Mouse (Mus musculus): ENCODE data around the gene Hist1h3c. TPM values are rescaled to one million over a fixed set of nuclear protein-coding genes. Genes with fewer than 3 reads are reported as not detected.
"Not testable (repeated sequence)": the region's sequence is repeated elsewhere in the genome, so short reads cannot be mapped to it uniquely, and the experiment has no call there.

Hist1h3c gene
- polyA plus RNA-seq, 1 experiment from 2014 or later, result 4.2 TPM

DNA sequence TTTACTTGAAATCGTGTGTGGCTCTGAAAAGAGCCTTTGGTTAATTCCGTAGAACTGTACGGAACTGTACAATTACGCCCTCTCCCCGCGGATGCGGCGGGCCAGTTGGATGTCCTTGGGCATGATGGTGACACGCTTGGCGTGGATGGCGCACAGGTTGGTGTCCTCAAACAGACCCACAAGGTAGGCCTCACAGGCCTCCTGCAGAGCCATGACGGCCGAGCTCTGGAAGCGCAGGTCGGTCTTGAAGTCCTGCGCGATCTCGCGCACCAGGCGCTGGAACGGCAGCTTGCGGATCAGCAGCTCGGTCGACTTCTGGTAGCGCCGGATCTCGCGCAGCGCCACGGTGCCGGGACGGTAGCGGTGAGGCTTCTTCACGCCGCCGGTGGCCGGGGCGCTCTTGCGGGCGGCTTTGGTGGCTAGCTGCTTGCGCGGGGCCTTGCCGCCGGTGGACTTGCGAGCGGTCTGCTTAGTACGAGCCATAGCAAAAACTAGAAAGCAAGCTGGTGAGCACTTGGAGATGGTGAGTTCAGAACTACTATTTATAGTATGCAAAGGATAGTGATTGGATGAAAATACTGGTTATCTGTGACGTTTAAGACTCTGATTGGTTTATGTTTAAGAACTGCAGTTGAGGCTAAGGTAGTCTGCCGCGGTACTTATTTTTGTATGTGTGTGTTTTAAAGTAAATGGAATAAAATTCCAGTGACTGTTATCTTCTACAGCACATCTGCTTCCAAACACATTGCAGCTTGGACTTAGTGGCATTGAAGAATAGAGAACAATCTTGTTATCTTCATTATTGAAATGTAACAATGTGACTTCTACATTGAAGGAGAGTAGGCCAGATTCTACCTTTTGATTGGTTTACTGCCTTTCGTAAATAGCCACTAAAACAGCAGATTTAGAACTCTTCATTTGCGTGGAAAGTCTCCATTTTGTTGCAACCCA is 16.7 kb upstream of the Hist1h3c start, which contains the start of gene Hist1h3a:
Gene Hist1h3a (minus strand): TSS at position 516 of the 951 bp plus-strand sequence.
- H3K27me3 ChIP-seq (ENCODE audit: insufficient read depth, poor library complexity, severe bottlenecking); H3K9me3 ChIP-seq; H3K36me3 ChIP-seq: not testable (repeated sequence)
- Histone ChIP-seq H3K4me1 (peaks cover 21% of the 10 kb centered on the region), H3K4me3 (peak within 1 kb of the TSS; percentile 62), H3K27ac (peak within 1 kb of the TSS; percentile 88)
- peak; percentile 84 for DNase-seq (ENCODE audit: low spot score)
- WGBS, result under 1% methylated on average over 38 of the region's 52 CpGs

DNA sequence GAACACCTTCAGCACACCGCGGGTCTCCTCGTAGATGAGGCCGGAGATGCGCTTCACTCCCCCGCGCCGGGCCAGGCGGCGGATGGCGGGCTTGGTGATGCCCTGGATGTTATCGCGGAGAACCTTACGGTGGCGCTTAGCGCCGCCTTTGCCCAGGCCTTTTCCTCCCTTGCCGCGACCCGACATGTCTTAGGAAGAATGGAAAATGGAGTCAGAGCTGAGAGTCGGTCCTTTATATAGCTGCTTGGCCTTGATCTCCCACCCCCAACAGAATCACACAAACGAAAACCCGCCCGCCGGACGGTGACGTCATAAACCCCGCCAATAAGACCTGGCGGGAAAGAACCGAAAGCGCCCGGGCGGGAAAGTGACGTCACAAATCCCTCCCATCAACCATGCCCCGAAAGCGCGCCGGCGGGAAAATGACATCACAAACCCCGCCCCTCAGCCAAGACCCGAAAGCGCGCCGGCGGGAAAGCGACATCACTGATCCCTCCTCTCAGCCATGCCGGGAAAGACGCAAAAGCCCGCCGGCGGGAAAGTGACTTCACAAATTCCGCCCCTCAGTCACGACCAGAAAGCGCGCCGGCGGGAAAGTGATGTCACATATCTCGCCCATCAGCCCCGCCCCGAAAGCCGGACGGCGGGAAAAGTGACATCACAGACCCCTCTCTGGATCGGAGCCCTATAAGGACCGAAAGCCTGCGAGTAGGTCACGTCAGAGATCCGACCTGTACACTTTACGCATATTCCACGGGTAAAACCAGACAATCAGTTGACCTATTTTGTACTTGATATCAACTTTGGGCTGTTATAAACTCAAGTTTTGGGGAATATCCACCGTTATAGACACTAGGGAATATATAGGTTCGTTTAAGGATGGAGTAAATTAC is 15.8 kb upstream of the Hist1h3c start, which contains the start of gene Hist1h4a:
Gene Hist1h4a (minus strand): TSS at position 259 of the 893 bp plus-strand sequence.
- peaks cover 21% of the 10 kb centered on the region for H3K4me1 ChIP-seq
- H3K27ac ChIP-seq, result peak within 1 kb of the TSS; percentile 88
- H3K4me3 ChIP-seq, result peak within 1 kb of the TSS; percentile 62
- H3K9me3 ChIP-seq, result no peaks in the 10 kb centered on the region
- DNase-seq (ENCODE audit: low spot score), result peak; percentile 99
- no peaks in the 10 kb centered on the region for H3K27me3 ChIP-seq (ENCODE audit: insufficient read depth, poor library complexity, severe bottlenecking)
- no peaks in the 10 kb centered on the region for H3K36me3 ChIP-seq
- WGBS, result under 1% methylated on average over 70 of the region's 72 CpGs

DNA sequence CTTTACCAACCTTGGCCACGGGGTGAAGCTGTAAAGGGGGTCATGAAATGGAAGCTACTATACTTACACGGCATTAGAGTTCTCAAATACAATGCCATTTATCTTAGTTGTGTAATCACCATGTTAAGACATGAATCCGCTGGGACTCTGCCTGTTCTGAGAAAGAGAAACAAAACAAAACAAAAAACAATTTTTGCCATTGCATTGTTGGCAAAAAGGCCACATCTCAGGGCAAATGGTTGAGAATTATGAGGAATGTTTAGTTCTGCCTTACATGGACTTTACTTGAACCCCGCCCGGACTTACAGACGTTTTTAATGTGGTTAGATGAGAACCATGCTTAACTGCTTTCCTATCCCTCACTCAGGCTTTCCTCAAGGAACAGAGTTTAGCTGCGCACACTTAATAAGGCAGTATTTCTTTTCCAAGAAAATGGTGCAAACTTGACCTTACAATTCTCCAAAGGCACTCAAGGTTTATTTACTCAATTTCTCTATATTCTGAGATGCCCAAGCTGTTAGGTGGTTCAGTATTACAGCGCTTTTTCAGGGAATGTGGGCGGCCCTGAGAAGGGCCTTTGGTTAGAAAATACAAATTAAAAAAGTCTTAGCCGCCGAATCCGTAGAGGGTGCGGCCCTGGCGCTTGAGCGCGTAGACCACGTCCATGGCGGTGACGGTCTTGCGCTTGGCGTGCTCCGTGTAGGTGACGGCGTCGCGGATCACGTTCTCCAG is 15.0 kb upstream of the Hist1h3c start:
- Histone ChIP-seq H3K36me3 (no peaks in the 10 kb centered on the region), H3K27ac (peak overlapping the region; percentile 88), H3K9me3 (no peaks in the 10 kb centered on the region), H3K27me3 (ENCODE audit: insufficient read depth, poor library complexity, severe bottlenecking) (no peaks in the 10 kb centered on the region), H3K4me3 (peak overlapping the region; percentile 62), H3K4me1 (peaks cover 21% of the 10 kb centered on the region)
- WGBS, result 2% methylated on average over 24 of the region's 27 CpGs
- no peak for DNase-seq (ENCODE audit: low spot score)

DNA sequence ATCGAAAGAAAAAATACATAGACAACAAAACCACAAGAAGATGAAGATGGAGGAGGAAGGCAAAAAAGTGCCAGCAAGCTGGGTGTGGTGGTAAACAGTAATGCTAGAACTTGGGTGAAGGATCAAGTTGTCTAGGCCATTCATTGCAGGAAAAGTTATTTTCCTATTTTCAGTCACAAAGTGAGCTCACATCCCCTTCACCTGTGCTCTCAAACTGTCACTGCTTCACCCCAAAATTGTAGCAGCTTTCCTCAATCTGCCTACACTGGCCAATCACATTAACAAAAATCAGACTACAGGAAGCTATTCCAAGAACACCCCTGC is 14.5 kb upstream of the Hist1h3c start:
- no peaks in the 10 kb centered on the region for H3K27me3 ChIP-seq (ENCODE audit: insufficient read depth, poor library complexity, severe bottlenecking)
- peak overlapping the region; percentile 88 for H3K27ac ChIP-seq
- peaks cover 21% of the 10 kb centered on the region for H3K4me1 ChIP-seq
- 66% methylated on average over 1 of the region's 1 CpGs for WGBS
- H3K4me3 ChIP-seq, result peak overlapping the region; percentile 62
- DNase-seq (ENCODE audit: low spot score), result no peak
- H3K9me3 ChIP-seq, result no peaks in the 10 kb centered on the region
- H3K36me3 ChIP-seq, result no peaks in the 10 kb centered on the region

DNA sequence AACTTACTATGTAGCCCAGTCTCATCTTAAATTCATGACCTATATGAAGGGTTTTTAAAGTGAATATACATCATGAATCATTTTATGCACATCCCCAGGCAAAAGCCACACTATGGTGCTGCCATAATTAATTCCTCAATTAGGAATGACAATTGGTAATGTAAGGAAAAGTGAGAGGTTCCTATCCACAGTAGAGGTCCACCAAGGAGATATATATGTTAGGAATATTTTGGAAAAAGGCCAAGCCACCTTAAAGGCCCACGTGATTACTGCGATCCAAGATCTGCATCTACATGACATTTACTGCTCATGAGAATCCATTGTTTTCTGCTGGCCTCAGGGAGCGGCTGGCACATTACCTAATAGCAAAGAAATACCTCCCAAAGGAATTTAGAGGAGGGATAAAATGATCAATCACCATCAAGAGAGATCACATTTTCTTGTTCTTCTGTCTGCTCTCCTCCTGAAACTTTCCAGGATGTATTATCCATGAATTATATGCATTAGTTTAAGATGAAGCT is 13.9 kb upstream of the Hist1h3c start:
- DNase-seq (ENCODE audit: low spot score), result no peak
- H3K36me3 ChIP-seq, result no peaks in the 10 kb centered on the region
- no peaks in the 10 kb centered on the region for H3K9me3 ChIP-seq
- peaks cover 19% of the 10 kb centered on the region for H3K4me1 ChIP-seq
- 73% methylated on average over 3 of the region's 3 CpGs for WGBS
- peak overlapping the region; percentile 88; the same call in 1 of the 2 replicates for H3K27ac ChIP-seq
- H3K27me3 ChIP-seq (ENCODE audit: insufficient read depth, poor library complexity, severe bottlenecking), result no peaks in the 10 kb centered on the region
- no peak overlapping the region for H3K4me3 ChIP-seq

DNA sequence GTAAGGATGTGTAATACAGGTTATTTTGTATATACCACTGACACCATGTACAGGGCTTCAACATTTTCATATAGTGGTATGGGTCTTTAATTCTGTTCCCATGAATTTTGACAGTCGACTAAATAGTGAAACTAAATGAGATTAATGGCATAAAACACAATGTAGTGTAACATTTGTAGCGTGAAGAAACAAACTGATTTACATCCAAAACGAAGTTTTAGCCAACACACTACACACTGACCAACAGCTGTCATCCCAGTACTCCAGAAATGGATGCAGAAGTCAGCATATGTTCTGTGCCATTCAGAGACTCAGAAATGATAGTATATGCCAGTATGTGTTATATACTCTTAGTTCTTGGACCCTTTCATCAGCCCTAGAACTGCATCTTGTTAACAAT is 12.5 kb upstream of the Hist1h3c start:
- H3K36me3 ChIP-seq, result no peaks in the 10 kb centered on the region
- no peaks in the 10 kb centered on the region for H3K9me3 ChIP-seq
- peak overlapping the region; percentile 59; the same call in 1 of the 2 replicates for H3K4me3 ChIP-seq
- H3K4me1 ChIP-seq, result peaks cover 10% of the 10 kb centered on the region
- WGBS, result 54% methylated on average over 3 of the region's 3 CpGs
- H3K27me3 ChIP-seq (ENCODE audit: insufficient read depth, poor library complexity, severe bottlenecking), result no peaks in the 10 kb centered on the region
- no peak for DNase-seq (ENCODE audit: low spot score)
- peak overlapping the region; percentile 87 for H3K27ac ChIP-seq

DNA sequence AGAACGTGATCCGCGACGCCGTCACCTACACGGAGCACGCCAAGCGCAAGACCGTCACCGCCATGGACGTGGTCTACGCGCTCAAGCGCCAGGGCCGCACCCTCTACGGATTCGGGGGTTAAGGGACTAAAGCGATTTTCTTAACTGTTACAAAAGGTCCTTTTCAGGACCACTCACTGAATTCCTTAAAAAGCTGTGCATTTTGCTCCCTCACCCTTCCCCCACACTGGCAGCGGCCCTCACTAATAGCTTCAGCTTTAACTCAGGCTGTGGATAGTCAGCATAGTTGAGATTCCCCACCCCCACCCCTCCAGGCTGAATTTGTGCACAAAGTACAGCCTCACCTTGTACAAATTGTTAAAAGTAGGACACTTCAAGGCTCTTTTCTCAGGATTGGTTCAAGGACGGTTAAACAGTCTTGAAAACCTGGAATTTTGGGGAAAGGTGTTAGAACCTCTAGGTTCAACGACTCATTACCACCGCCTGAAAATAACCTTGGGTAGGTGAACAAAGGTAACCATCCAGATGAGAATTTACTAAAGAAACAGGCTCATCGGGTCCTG is 11.9 kb upstream of the Hist1h3c start:
- no peaks in the 10 kb centered on the region for H3K27me3 ChIP-seq (ENCODE audit: insufficient read depth, poor library complexity, severe bottlenecking)
- peak overlapping the region; percentile 87 for H3K27ac ChIP-seq
- WGBS, result 3% methylated on average over 18 of the region's 23 CpGs
- peak; percentile 81 for DNase-seq (ENCODE audit: low spot score)
- H3K36me3 ChIP-seq, result no peaks in the 10 kb centered on the region
- peaks cover 13% of the 10 kb centered on the region for H3K4me1 ChIP-seq
- no peaks in the 10 kb centered on the region for H3K9me3 ChIP-seq
- H3K4me3 ChIP-seq, result peak overlapping the region; percentile 59

DNA sequence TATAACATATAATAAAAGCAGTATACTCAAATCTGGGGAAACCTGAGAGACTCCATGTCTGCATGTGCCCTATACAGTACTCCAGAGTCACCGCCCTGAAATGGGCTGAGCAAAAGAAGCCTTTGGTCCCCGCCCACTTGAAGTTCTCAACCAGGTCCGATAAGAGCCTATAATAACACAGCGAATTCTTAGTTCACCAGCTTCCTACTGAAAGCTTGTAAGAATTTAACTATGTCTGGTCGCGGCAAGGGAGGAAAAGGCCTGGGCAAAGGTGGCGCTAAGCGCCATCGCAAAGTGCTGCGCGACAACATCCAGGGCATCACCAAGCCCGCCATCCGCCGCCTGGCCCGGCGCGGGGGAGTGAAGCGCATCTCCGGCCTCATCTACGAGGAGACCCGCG is 11.4 kb upstream of the Hist1h3c start, which contains the start of gene Hist1h4b:
Gene Hist1h4b (plus strand): TSS at position 224 of the 400 bp plus-strand sequence.
- Histone ChIP-seq H3K27me3 (ENCODE audit: insufficient read depth, poor library complexity, severe bottlenecking) (no peaks in the 10 kb centered on the region), H3K27ac (peak within 1 kb of the TSS; percentile 87), H3K4me1 (peaks cover 13% of the 10 kb centered on the region), H3K36me3 (no peaks in the 10 kb centered on the region), H3K4me3 (peak within 1 kb of the TSS; percentile 59), H3K9me3 (no peaks in the 10 kb centered on the region)
- peak; percentile 95 for DNase-seq (ENCODE audit: low spot score)
- 0% methylated on average over 20 of the region's 22 CpGs for WGBS

DNA sequence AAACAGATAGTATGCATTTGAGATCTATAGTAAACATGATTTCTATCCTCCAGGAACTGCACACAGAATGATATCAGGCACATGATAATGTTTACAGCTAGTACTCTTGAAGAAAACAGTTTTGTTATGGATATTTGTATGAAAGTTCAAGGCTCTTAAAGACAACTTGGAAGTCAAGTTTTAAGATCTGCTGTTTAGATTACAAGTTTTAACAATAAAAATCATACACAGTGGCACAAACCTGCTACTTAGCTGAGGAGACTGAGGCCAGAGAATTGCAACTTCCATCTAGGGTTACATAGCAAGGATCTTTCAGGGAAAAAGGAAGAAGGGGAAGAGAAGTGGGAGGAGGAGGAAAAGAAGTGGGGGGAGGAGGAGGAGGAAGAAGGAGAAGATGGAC is 9.6 kb upstream of the Hist1h3c start:
- DNase-seq (ENCODE audit: low spot score), result no peak
- peak overlapping the region; percentile 78; the same call in 1 of the 2 replicates for H3K27ac ChIP-seq
- H3K36me3 ChIP-seq, result no peaks in the 10 kb centered on the region
- no peak overlapping the region for H3K4me3 ChIP-seq
- H3K9me3 ChIP-seq, result no peaks in the 10 kb centered on the region
- peaks cover 7% of the 10 kb centered on the region for H3K4me1 ChIP-seq
- no peaks in the 10 kb centered on the region for H3K27me3 ChIP-seq (ENCODE audit: insufficient read depth, poor library complexity, severe bottlenecking)

DNA sequence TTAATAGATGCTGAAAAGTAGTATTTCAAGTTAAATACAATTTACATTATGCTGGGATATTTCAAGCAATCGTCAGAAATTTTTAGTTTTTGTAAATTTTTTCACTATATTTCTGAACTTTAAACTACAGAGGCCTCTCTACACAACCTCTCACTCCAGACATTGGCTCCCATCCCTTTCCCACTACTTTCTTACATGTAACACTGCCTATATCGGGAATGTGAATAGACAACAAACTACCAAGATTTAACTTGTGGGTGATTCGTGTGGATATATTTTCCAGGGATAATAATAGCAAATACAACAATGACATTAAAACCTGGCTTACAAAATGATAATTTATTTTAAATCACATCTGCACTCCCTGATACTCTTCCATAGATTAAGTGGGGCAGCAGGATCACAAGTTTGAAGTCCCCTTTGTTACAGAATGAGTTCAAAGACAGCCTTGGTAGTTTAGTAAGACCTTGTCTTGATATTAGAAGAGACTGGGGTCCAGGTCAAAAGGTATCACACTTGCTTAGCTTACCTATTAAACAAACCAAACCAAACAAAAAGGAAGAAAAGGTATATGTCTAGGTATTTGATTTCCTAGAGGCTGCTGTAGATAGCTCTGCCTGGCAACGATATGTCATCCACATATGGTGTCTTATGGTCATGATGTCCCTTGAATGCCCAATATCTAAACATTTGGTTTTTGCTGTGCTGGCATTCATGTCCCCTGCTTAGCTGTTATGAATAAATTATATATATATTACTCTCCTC is 8.1 kb upstream of the Hist1h3c start:
- peak overlapping the region; percentile 85 for H3K27ac ChIP-seq

DNA sequence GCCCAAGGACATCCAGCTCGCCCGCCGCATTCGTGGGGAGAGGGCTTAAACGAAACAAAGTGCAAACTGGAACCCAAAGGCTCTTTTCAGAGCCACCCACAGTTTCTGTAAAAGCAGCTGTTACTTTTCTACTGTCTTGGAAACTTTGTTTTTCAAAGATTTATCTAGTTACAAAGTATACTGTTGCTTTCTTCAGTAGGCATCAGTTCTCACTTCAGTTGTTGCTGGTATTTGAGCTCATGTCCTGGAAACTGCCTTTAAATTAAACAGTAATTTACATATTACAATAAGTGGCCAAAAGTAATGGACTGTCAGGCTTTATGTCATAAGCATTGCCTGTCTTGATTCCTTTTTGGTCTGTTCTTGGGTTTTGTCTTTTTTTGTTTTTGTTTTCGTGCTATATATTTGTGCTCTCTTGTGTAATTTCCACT is 7.4 kb upstream of the Hist1h3c start:
- Histone ChIP-seq H3K27ac (peak overlapping the region; percentile 85), H3K4me1 (peaks cover 13% of the 10 kb centered on the region), H3K36me3 (no peaks in the 10 kb centered on the region), H3K4me3 (peak overlapping the region; percentile 53), H3K9me3 (no peaks in the 10 kb centered on the region), H3K27me3 (ENCODE audit: insufficient read depth, poor library complexity, severe bottlenecking) (no peaks in the 10 kb centered on the region)
- DNase-seq (ENCODE audit: low spot score), result no peak
- 4% methylated on average over 6 of the region's 6 CpGs for WGBS

More for the DNA sequence above, 8.1 kb upstream of the Hist1h3c start:
- 62% methylated on average over 4 of the region's 4 CpGs for WGBS
- H3K27me3 ChIP-seq (ENCODE audit: insufficient read depth, poor library complexity, severe bottlenecking), result no peaks in the 10 kb centered on the region
- no peaks in the 10 kb centered on the region for H3K9me3 ChIP-seq
- DNase-seq (ENCODE audit: low spot score), result no peak
- H3K4me3 ChIP-seq, result peak overlapping the region; percentile 53
- H3K36me3 ChIP-seq, result no peaks in the 10 kb centered on the region
- H3K4me1 ChIP-seq, result peaks cover 6% of the 10 kb centered on the region

Data from heart, embryonic 10.5 days (tissue).